In the genomic region with DNA sequence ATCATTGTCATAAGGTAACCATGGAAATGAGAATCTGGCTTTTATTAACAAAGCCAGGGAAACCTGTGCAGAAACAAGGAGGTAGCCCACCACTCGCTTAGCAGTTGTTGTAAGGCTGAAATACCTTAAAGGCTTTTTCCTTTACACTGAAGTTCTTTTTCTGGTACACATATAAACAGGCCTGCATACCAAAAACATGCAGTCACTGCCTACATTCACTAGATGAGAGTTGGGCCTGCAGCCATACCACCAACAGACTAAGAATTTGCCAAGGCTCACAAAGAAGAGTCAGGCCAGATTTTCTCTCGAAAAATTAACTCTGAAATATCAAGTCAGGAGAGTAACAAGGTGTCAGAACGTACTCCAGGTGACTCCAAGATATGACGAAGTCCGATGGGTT, we compare ENCODE assay signal across 14 mouse cellular contexts.
DNase-seq lines count a peak whose midpoint lies in the region; ATAC-seq and TF ChIP-seq lines count a peak whose summit lies in the region.
"Had no signal": no experiment of that assay in that cellular context is flagged by ENCODE, and none has a peak within 500 bp of the region (broad histone marks: within the 10 kb centered on the region; RNA-seq: fewer than 3 reads in every experiment).

No protein-coding gene starts in this region.

- H3K27me3 ChIP-seq in forebrain, postnatal 0 days (ENCODE audit: insufficient read depth, low read length), result no peaks in the 10 kb centered on the region
- H3K27me3 ChIP-seq in forebrain, embryonic 16.5 days (replicated peaks; ENCODE audit: control insufficient read depth, insufficient read depth, low read length), result no peaks in the 10 kb centered on the region
- H3K27me3 ChIP-seq: heart, embryonic 12.5 days; liver, embryonic 13.5 days had no signal

- no peak for TF ChIP-seq POLR2A in brain, embryonic 14.5 days (IDR thresholded peaks at IDR 0.05; ENCODE audit: borderline replicate concordance, extremely low read depth, insufficient read depth, insufficient read length, poor library complexity, severe bottlenecking)

- no peak overlapping the region for H3K9ac ChIP-seq in forebrain, postnatal 0 days
- H3K9ac ChIP-seq in forebrain, embryonic 16.5 days (replicated peaks; ENCODE audit: low read depth, low read length), result no peak overlapping the region
- H3K9ac ChIP-seq: heart, embryonic 12.5 days; liver, embryonic 13.5 days had no signal

- no peak overlapping the region for H3K27ac ChIP-seq in forebrain, postnatal 0 days (ENCODE audit: low read depth, low read length)
- H3K27ac ChIP-seq in forebrain, embryonic 16.5 days (ENCODE audit: low read length), result no peak overlapping the region
- H3K27ac ChIP-seq: liver, embryonic 13.5 days; midbrain, embryonic 10.5 days; stomach, postnatal 0 days had no signal

- no peak for ATAC-seq in forebrain, postnatal 0 days
- ATAC-seq in forebrain, embryonic 16.5 days, result no peak

- H3K4me2 ChIP-seq in forebrain, postnatal 0 days (ENCODE audit: low read depth), result no peak overlapping the region
- H3K4me2 ChIP-seq in forebrain, embryonic 16.5 days (ENCODE audit: low read length), result no peak overlapping the region
- H3K4me2 ChIP-seq: heart, embryonic 12.5 days; liver, embryonic 13.5 days had no signal

- H3K4me3 ChIP-seq in forebrain, postnatal 0 days (ENCODE audit: low read depth, low read length), result no peak overlapping the region
- no peak overlapping the region for H3K4me3 ChIP-seq in forebrain, embryonic 16.5 days (replicated peaks; ENCODE audit: low read length)
- H3K4me3 ChIP-seq: heart, embryonic 12.5 days; liver, embryonic 13.5 days; midbrain, embryonic 10.5 days had no signal

- 59% methylated on average over 5 of the region's 5 CpGs for WGBS in forebrain, postnatal 0 days
- WGBS in forebrain, embryonic 16.5 days, result 69% methylated on average over 5 of the region's 5 CpGs

- no peaks in the 10 kb centered on the region for H3K36me3 ChIP-seq in forebrain, postnatal 0 days (ENCODE audit: insufficient read depth)
- no peaks in the 10 kb centered on the region for H3K36me3 ChIP-seq in forebrain, embryonic 16.5 days (ENCODE audit: control insufficient read depth, insufficient read depth)
- H3K36me3 ChIP-seq: heart, embryonic 12.5 days; liver, embryonic 13.5 days; midbrain, embryonic 10.5 days had no signal

- DNase-seq in forebrain, postnatal 0 days, result peak; percentile 9
- peak; percentile 14 for DNase-seq in 3134 (ENCODE audit: extremely low read depth, insufficient read length, low spot score)
- DNase-seq in brain, embryonic 14.5 days (ENCODE audit: low read depth), result peak; percentile 54
- DNase-seq in lung, postnatal 10 days, result peak; percentile 32
- DNase-seq in right cerebral cortex, postnatal 25 days, result no peak
- no peak for DNase-seq in left cerebral cortex, postnatal 4 days
- DNase-seq: heart, postnatal 36 days; liver, embryonic 13.5 days; right cerebral cortex, postnatal 14 days; thymus, postnatal 14 days had no signal

- H3K9me3 ChIP-seq in forebrain, postnatal 0 days (ENCODE audit: low read length), result no peaks in the 10 kb centered on the region
- no peaks in the 10 kb centered on the region for H3K9me3 ChIP-seq in forebrain, embryonic 16.5 days (ENCODE audit: control insufficient read depth, low read length)
- H3K9me3 ChIP-seq: heart, embryonic 12.5 days; liver, embryonic 13.5 days; midbrain, embryonic 10.5 days had no signal

- no peaks in the 10 kb centered on the region for H3K4me1 ChIP-seq in forebrain, postnatal 0 days (ENCODE audit: insufficient read depth)
- H3K4me1 ChIP-seq in forebrain, embryonic 16.5 days (replicated peaks; ENCODE audit: control insufficient read depth, insufficient read depth, low read length), result peaks cover 2% of the 10 kb centered on the region; the same call in 1 of the 2 replicates
- H3K4me1 ChIP-seq: heart, embryonic 12.5 days; liver, embryonic 13.5 days; midbrain, embryonic 10.5 days had no signal

- intact Hi-C loops in left cerebral cortex, postnatal 4 days (cut with DNase I), result no loop called here

- no peak for TF ChIP-seq CTCF in forebrain, postnatal 0 days (IDR thresholded peaks at IDR 0.05; ENCODE audit: low read depth)
- TF ChIP-seq CTCF in brain, embryonic 14.5 days (IDR thresholded peaks at IDR 0.05; ENCODE audit: borderline replicate concordance, extremely low read depth, insufficient read depth, insufficient read length), result no peak

Comparison
In these comparisons a context has a peak if more than half of its experiments do, and no peak if none do; other contexts are left out.
1. DNase-seq: peak in forebrain, postnatal 0 days (single experiment), 3134 (single experiment), brain, embryonic 14.5 days (single experiment) and lung, postnatal 10 days (single experiment); none in right cerebral cortex, postnatal 25 days (single experiment) and left cerebral cortex, postnatal 4 days (single experiment).